Mouse (Mus musculus) neural tube, embryonic 11.5 days (tissue): ENCODE data around the gene Aoah. TPM values are rescaled to one million over a fixed set of nuclear protein-coding genes. Genes with fewer than 3 reads are reported as not detected.

ENCODE experiments used
- ATAC-seq: fragments of 200-750 bp; cut with Nextera tagmentation; 2 replicates; pipeline ENCODE4 v1.8.0; 2017; ENCODE audit warnings: moderate number of reproducible peaks, mild to moderate bottlenecking, moderate TSS enrichment, moderate library complexity; ENCODE audit not compliant: insufficient read depth, low FRiP score, low TSS enrichment
- DNase-seq: peaks from one replicate; pipeline ENCODE4 v3.0.0-alpha.2; 2015; ENCODE audit warnings: low spot score
- H3K27ac ChIP-seq: fragments of 300-500 bp; sonication (generic); 2 replicates; pipeline ENCODE4 v1.5.1; 2014; ENCODE audit warnings: low read depth, mild to moderate bottlenecking, low read length
- H3K27me3 ChIP-seq: fragments of 300-500 bp; sonication (generic); 2 replicates; pipeline ENCODE4 v1.6.1; 2014; ENCODE audit warnings: mild to moderate bottlenecking, low read length, mixed read lengths; ENCODE audit not compliant: control insufficient read depth, insufficient read depth
- H3K36me3 ChIP-seq: fragments of 300-500 bp; sonication (generic); 2 replicates; pipeline ENCODE4 v1.6.1; 2014; ENCODE audit warnings: mild to moderate bottlenecking, low read length, moderate library complexity, mixed read lengths; ENCODE audit not compliant: control insufficient read depth, insufficient read depth
- H3K4me1 ChIP-seq: fragments of 300-500 bp; sonication (generic); 2 replicates; pipeline ENCODE4 v1.6.1; 2014; ENCODE audit warnings: low read length, mixed read lengths; ENCODE audit not compliant: control insufficient read depth, insufficient read depth
- H3K4me2 ChIP-seq: fragments of 300-500 bp; sonication (generic); 2 replicates; pipeline ENCODE4 v1.6.1; 2014; ENCODE audit warnings: low read depth, mild to moderate bottlenecking, moderate library complexity
- H3K4me3 ChIP-seq: fragments of 300-500 bp; sonication (generic); 2 replicates; pipeline ENCODE4 v1.5.1; 2014; ENCODE audit warnings: low read depth, low read length
- H3K9ac ChIP-seq: fragments of 300-500 bp; sonication (generic); 2 replicates; pipeline ENCODE4 v1.6.1; 2014; ENCODE audit warnings: mild to moderate bottlenecking, low read length
- H3K9me3 ChIP-seq: fragments of 300-500 bp; sonication (generic); 2 replicates; pipeline ENCODE4 v1.6.1; 2016; ENCODE audit warnings: low read length; ENCODE audit not compliant: control insufficient read depth
- WGBS: fragments of 180-500 bp; shearing (Covaris S2); extraction: QIAGEN DNeasy Blood & Tissue Kit; methylation state at CpG from one replicate; pipeline ENCODE4 v1.1.7; 2014; 5-methylcytosine and 5-hydroxymethylcytosine counted together
- polyA plus RNA-seq: library from polyadenylated mRNA; unstranded; fragments of >200 nt; fragmentation: Nextera tagmentation; extraction: Ambion mirVana; gene quantifications from 2 replicates; pipeline ENCODE4 v1.2.1, GENCODE M21; 2014

The Aoah gene
- 0.12 and 0.37 TPM in 2 replicates for polyA plus RNA-seq

GRCm38 (mm10) chr13:20793901-20794300, at the start of gene Aoah:
Gene Aoah, plus strand, starts transcription at chr13:20794113.
- 78% methylated on average over 4 of the region's 4 CpGs for WGBS

DNA sequence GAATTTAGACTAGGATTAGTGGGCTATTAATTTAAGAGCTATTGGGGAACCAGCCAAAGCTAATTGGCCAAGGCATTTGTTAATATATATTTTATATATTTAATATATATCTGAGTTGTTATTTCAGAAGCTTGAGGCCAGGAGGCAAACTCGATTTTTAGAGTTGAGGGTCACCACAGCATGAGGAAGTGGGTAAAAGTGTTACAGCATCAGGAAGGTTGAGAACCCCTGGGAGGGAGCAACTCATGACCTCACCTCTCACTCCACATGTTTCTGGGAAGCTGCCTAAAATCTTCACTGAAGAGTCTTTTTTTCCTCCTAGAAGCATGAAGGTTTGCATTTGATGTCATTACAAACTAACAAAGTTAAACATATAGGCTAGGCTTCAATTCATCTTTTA, 39.1 kb upstream of the Aoah start:
- WGBS, result 78% methylated on average over 1 of the region's 1 CpGs
- Histone ChIP-seq H3K4me2 (no peak overlapping the region), H3K4me3 (no peak overlapping the region), H3K27me3 (no peaks in the 10 kb centered on the region), H3K9ac (no peak overlapping the region), H3K27ac (no peak overlapping the region), H3K36me3 (no peaks in the 10 kb centered on the region), H3K4me1 (no peaks in the 10 kb centered on the region), H3K9me3 (no peaks in the 10 kb centered on the region)
- DNase-seq (no peak), ATAC-seq (no peak)

More at GRCm38 (mm10) chr13:20793901-20794300, at the start of gene Aoah:
- Histone ChIP-seq H3K27me3 (no peaks in the 10 kb centered on the region), H3K9ac (no peak within 1 kb of the TSS), H3K4me2 (no peak within 1 kb of the TSS), H3K36me3 (no peaks in the 10 kb centered on the region), H3K4me1 (no peaks in the 10 kb centered on the region), H3K9me3 (no peaks in the 10 kb centered on the region), H3K27ac (no peak within 1 kb of the TSS), H3K4me3 (no peak within 1 kb of the TSS)
- ATAC-seq, result no peak
- DNase-seq, result no peak

GRCm38 (mm10) chr13:20783648-20784047, 10.3 kb upstream of the Aoah start:
- ATAC-seq (no peak), DNase-seq (no peak)
- H3K9me3 ChIP-seq, result no peaks in the 10 kb centered on the region
- WGBS, result 87% methylated on average over 5 of the region's 5 CpGs
- H3K36me3 ChIP-seq, result no peaks in the 10 kb centered on the region
- no peak overlapping the region for H3K4me2 ChIP-seq
- no peaks in the 10 kb centered on the region for H3K4me1 ChIP-seq
- no peak overlapping the region for H3K4me3 ChIP-seq
- H3K9ac ChIP-seq, result no peak overlapping the region
- no peaks in the 10 kb centered on the region for H3K27me3 ChIP-seq
- H3K27ac ChIP-seq, result no peak overlapping the region

DNA sequence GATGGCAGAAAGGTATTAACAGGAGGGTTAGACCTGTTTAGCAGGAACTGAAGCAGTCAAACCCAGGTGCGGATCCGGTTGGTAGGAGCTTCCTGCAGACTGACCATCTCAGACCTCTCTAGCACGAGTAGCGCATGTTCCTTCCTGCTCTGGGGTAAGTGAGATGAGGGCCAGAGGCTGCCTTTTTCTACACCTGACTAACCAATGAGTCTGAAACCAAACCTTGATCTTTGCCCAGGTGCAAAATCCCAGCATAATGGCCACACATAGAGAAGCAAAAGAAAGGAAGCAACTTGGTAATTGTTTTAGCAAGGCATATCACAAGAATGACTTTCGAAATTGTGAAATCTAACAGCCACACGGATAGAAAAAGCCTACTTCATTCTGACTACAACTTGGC, 9.9 kb upstream of the Aoah start:
- H3K4me1 ChIP-seq, result no peaks in the 10 kb centered on the region
- H3K4me3 ChIP-seq, result no peak overlapping the region
- WGBS, result 93% methylated on average over 6 of the region's 6 CpGs
- ATAC-seq (no peak), DNase-seq (no peak)
- H3K27ac ChIP-seq, result no peak overlapping the region
- H3K4me2 ChIP-seq, result no peak overlapping the region
- H3K27me3 ChIP-seq, result no peaks in the 10 kb centered on the region
- no peaks in the 10 kb centered on the region for H3K9me3 ChIP-seq
- H3K9ac ChIP-seq, result no peak overlapping the region
- no peaks in the 10 kb centered on the region for H3K36me3 ChIP-seq

- no peaks in the 10 kb centered on the region for H3K27me3 ChIP-seq
- H3K9me3 ChIP-seq, result no peaks in the 10 kb centered on the region
- WGBS, result 80% methylated on average over 7 of the region's 7 CpGs
- H3K27ac ChIP-seq, result no peak overlapping the region
- H3K9ac ChIP-seq, result no peak overlapping the region
- no peak for DNase-seq
- no peak overlapping the region for H3K4me3 ChIP-seq
- H3K4me2 ChIP-seq, result no peak overlapping the region
- H3K4me1 ChIP-seq, result no peaks in the 10 kb centered on the region
- no peaks in the 10 kb centered on the region for H3K36me3 ChIP-seq
- no peak for ATAC-seq
Measured at GRCm38 (mm10) chr13:20785960-20786359, 8.0 kb upstream of the Aoah start.

DNA sequence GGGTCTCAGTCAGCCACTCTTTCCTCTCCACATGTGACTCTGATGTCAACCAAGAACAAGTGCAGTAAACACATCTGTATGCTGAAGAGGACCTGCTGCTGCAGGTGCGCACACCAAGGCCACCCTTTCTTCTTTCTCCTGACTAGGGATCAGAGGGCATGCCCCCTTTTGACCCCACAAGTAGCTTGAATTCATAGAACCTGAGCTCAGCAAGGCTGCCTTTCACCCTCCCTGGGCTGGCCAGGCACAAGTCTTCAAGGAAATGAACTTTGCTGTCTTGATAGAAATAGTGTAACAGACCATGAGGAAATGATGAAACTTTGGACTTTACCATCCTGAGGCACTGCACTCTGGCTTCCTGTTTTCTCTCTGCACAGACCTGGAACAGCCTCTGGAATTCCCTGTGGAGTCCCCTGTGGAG, 7.1 kb upstream of the Aoah start:
- H3K4me3 ChIP-seq, result no peak overlapping the region
- no peak overlapping the region for H3K9ac ChIP-seq
- no peak for DNase-seq
- 79% methylated on average over 1 of the region's 1 CpGs for WGBS
- H3K27ac ChIP-seq, result no peak overlapping the region
- no peaks in the 10 kb centered on the region for H3K27me3 ChIP-seq
- no peaks in the 10 kb centered on the region for H3K36me3 ChIP-seq
- no peaks in the 10 kb centered on the region for H3K9me3 ChIP-seq
- H3K4me2 ChIP-seq, result no peak overlapping the region
- no peak for ATAC-seq
- H3K4me1 ChIP-seq, result no peaks in the 10 kb centered on the region

- H3K9ac ChIP-seq, result no peak overlapping the region
- no peak overlapping the region for H3K4me3 ChIP-seq
- no peaks in the 10 kb centered on the region for H3K27me3 ChIP-seq
- no peaks in the 10 kb centered on the region for H3K36me3 ChIP-seq
- no peaks in the 10 kb centered on the region for H3K4me1 ChIP-seq
- H3K4me2 ChIP-seq, result no peak overlapping the region
- no peaks in the 10 kb centered on the region for H3K9me3 ChIP-seq
- WGBS, result 87% methylated on average over 4 of the region's 4 CpGs
- no peak overlapping the region for H3K27ac ChIP-seq
- DNase-seq (no peak), ATAC-seq (no peak)
Measured at GRCm38 (mm10) chr13:20787952-20788351, 6.0 kb upstream of the Aoah start.

GRCm38 (mm10) chr13:20796651-20797050, 2.7 kb downstream of the Aoah start:
- WGBS, result 93% methylated on average over 3 of the region's 3 CpGs
- no peak overlapping the region for H3K4me2 ChIP-seq
- H3K4me3 ChIP-seq, result no peak overlapping the region
- ATAC-seq (no peak), DNase-seq (no peak)
- no peaks in the 10 kb centered on the region for H3K36me3 ChIP-seq
- no peaks in the 10 kb centered on the region for H3K4me1 ChIP-seq
- H3K27me3 ChIP-seq, result no peaks in the 10 kb centered on the region
- no peaks in the 10 kb centered on the region for H3K9me3 ChIP-seq
- no peak overlapping the region for H3K9ac ChIP-seq
- H3K27ac ChIP-seq, result no peak overlapping the region

- no peak overlapping the region for H3K9ac ChIP-seq
- H3K4me3 ChIP-seq, result no peak overlapping the region
- DNase-seq (no peak), ATAC-seq (no peak)
- no peaks in the 10 kb centered on the region for H3K27me3 ChIP-seq
- no peak overlapping the region for H3K4me2 ChIP-seq
- H3K27ac ChIP-seq, result no peak overlapping the region
- 63% methylated on average over 2 of the region's 2 CpGs for WGBS
- no peaks in the 10 kb centered on the region for H3K4me1 ChIP-seq
- no peaks in the 10 kb centered on the region for H3K36me3 ChIP-seq
- no peaks in the 10 kb centered on the region for H3K9me3 ChIP-seq
Measured at GRCm38 (mm10) chr13:20798536-20798935, 4.6 kb downstream of the Aoah start.
